Mouse (Mus musculus) neutrophil, adult 5-6 weeks (primary cell): ENCODE measurements around the gene Nup85. TPM values are rescaled to one million over a fixed set of nuclear protein-coding genes. Genes with fewer than 3 reads are reported as not detected.

ENCODE experiments used
- ATAC-seq: fragments of 151-379, 151-347 bp; 2 replicates; pipeline ENCODE4 v1.8.0; 2017; ENCODE audit warnings: mild to moderate bottlenecking, moderate TSS enrichment; ENCODE audit not compliant: insufficient number of reproducible peaks, poor library complexity, low FRiP score, severe bottlenecking; ENCODE audit errors: extremely low read depth
- total RNA-seq: library from RNA; stranded (forward); fragments of 200-1000 nt; gene quantifications from 2 replicates; pipeline ENCODE4 v1.2.3, GENCODE M21; 2017

The Nup85 gene
- total RNA-seq, 1 experiment from 2014 or later = 71.0 TPM

DNA sequence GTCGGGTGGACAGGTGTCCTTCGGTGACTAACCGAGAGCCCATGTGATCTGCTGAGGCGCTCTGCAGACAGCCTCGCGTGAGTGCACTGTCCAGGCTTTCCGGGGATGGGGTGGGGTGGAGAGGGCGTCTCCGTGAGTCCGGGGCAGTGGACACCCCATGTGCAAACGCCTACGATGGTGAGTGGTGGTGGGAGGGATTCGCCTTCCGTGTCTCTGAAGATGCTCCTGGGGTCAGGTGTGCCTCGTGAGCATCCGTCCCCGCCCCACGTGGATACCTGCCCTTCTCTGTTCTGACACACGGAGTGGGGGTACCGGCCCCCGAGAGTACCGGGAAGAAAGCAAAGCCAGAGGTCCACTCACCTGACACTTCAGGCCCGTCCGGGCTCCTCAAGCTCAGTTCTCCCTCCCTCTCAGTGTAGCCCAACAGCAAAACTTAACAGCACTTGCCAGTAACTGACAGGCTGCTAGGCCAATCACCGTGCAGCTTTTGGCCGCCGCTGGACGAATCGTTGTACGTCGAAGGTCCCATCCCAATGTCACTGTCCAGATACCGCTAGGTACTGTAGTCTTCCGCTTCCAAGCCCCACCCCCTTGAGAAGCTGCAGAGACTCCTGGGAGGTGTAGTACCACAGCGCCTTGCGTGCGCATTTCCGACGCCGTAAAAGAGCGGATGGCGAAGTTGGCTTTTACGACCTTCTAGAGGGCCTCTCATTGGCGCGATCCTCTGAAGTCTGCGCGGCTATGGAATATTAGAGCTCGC, 63.7 kb downstream of the Nup85 start, which contains the start of gene Slc25a19:
Gene Slc25a19 (minus strand): TSS at position 591 of the 760 bp plus-strand sequence.
- peak; percentile 91 for ATAC-seq

DNA sequence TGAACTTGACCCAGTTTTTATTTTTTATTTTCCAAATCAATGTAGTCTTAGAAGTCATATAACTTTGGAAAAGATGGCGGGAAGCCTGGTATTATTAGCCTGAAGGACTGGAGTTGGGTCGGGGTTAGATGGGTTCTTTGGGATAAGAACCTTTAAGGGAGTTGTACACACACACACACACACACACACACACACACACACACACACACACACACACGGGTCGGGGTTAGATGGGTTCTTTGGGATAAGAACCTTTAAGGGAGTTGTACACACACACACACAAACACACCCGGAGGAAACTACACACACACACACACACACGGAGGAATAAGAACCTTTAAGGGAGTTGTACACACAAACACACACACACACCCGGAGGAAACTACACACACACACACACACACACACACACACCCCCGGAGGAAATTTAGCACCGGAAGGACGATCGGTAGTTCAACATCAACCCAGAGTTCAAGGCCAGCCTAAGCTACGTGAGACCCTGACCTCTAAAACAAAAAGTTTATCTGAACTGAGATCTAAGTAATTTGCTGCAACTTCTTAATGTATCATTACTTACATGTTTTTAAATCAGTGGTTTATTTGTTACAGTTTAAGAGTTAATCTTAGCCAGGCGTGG, 64.3 kb downstream of the Nup85 start:
- no peak for ATAC-seq

DNA sequence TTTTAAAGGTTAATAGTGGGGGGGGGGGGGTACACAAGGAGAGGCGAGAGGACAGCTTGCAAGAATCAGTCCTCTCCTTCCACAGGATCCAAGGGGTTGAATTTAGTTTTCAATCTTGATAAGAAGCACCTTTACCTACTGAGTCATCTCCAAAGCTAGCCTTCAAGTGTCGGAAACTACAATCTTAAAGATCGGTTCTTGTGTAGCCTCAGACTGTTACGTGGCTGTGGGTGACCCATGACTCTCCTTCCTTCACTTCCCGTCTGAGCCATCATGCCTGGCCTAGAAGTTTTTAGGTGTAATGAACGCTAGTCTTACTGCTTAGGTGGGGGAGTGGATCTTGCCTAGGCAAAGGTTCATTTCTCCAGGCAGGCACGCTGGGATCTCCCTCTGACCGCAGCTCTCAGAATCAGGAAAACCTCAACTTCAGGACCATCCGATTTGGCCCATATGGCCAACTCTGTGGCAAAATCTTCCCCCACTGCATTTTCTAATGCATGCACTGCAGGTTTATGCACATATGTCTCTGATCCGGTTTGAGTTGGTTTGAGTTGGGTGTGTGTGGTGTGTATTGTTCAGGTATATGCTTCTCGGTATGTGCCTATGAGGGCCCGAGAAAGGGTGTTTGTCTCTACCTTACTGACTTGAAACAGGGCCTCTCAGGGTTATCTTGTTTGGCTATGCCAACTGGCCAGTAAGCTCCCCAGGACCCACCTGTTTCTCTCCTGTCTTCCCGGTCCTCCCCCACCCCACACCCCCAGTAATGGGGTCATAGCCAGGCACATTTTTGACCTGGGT, 65.7 kb downstream of the Nup85 start:
- no peak for ATAC-seq

DNA sequence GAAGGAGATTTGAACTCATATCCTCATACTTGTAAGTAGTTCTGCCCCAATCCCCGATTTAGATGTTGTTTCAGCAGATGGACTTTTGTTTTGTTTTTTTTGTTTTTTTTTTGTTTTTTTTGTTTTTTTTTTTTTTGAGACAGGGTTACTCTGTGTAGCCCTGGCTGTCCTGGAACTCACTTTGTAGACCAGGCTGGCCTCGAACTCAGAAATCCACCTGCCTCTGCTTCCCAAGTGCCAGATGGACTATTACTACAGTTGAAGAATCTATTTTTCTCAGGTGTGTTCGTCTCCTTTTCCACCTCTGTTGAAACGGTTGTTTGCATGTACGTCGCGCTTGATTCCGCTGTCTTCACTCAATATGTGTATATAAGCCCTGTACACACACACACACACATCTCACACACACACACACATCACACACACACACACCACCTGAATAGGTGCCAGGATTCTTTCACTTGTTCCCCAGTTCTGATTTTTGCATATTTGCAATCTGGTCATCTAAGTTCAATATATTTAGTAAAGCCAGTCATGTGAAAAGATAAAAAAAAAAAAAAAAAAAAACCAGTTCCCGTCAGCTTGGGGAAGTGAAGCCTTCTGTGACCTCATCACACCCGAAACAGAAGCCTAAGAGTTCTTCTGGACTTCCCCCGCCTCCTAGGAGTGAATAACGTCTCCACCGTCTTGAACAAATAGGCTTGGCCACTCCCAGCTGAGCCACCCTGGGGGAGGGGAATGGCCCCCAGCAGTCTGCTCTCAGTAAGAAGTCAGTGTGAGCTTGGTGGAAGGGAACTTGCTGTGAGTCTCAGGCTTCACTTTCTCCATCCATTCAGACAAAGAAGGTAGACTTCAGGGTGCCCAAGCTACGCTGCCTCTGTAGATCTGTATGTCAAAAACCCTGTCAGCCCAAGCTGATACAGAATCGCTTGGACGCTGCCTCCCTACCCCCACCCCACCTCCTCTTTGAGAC, 66.6 kb downstream of the Nup85 start:
- peak; percentile 74 for ATAC-seq

DNA sequence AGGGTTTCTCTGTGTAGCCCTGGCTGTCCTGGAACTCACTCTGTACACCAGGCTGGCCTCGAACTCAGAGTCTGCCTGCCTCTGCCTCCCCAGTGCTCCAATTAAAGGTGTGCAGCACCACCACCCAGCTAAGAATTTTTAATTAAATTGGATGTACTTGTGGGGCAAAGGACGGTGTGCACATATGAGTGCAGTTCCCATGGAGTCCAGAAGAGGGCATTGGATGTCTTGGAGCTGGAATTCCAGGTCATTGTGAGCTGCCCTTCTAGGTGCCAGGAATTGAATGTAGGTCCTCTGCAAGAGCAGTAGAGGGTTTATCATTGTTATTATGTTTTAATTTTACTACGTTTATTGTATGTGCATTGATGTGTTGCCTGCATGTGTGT, 67.3 kb downstream of the Nup85 start:
- no peak for ATAC-seq

DNA sequence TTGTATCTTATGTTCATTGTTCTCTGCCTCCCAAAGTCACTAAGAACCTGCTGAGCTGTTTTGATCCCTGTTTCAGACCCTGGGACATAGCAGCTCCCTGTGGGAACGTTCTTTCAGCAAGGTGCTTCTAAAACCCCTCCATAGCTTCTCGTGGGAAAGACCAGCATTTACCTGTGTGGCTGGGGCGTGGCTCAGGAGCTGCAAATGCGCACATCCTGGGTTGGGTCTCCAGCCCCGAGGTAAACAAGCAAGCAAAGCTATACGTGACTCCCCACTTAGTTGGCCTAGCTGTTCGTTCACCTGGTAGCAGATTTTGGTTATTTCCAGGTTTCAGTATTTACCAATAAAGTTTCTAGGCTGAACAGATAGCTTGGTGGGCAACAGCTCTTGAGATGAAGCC, 68.0 kb downstream of the Nup85 start:
- ATAC-seq = no peak

DNA sequence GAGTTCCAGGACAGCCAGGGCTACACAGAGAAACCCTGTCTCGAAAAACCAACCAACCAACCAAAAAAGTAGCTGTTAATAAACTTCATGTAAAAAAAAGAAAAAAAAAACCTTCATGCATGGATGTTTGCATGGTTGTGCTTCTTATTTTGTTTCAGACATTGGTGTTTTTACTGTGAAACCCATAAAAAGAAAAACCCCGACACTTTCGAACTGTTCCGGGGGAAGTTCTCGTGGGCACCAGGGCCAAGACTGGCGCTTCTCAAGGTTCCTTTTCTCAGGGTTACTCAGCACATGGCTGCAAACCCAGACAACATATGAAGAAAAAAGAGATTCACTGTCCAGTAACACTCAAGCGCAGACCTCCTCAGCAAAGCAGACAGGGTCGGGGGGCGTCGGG, 68.6 kb downstream of the Nup85 start:
- no peak for ATAC-seq

Other genes starting within 250 kb of the Nup85 start
- not detected in 2 replicates for gene Ush1g, start 242.4 kb upstream of the Nup85 start, total RNA-seq
- gene Otop3, start 229.7 kb upstream of the Nup85 start, total RNA-seq = not detected in 2 replicates
- 1.6 and 2.4 TPM in 2 replicates for gene Hid1, start 196.7 kb upstream of the Nup85 start, total RNA-seq
- gene Cdr2l, start 182.5 kb upstream of the Nup85 start, total RNA-seq = 0.12 TPM in 2 replicates
- gene Mrpl58, start 160.7 kb upstream of the Nup85 start, total RNA-seq = 27.7 and 30.4 TPM in 2 replicates
- 265 and 277 TPM in 2 replicates for gene Atp5h, start 144.5 kb upstream of the Nup85 start, total RNA-seq
- gene Kctd2, start 144.3 kb upstream of the Nup85 start, total RNA-seq = 22.1 and 24.2 TPM in 2 replicates
- not detected in 2 replicates for gene Trim80, start 123.9 kb upstream of the Nup85 start, total RNA-seq
- 0.35 and 1.6 TPM in 2 replicates for gene Slc16a5, start 102.0 kb upstream of the Nup85 start, total RNA-seq
- gene Armc7, start 88.8 kb upstream of the Nup85 start, total RNA-seq = 46.5 and 52.8 TPM in 2 replicates
- 98.5 and 107 TPM in 2 replicates for gene Nt5c, start 72.6 kb upstream of the Nup85 start, total RNA-seq
- gene Jpt1, start 50.0 kb upstream of the Nup85 start, total RNA-seq = 123 and 147 TPM in 2 replicates
- gene Sumo2, start 28.2 kb upstream of the Nup85 start, total RNA-seq = 210 and 228 TPM in 2 replicates
- 23.5 and 27.0 TPM in 2 replicates for gene Mrps7, start 39.5 kb downstream of the Nup85 start, total RNA-seq
- gene Gga3, start 39.6 kb downstream of the Nup85 start, total RNA-seq = 63.1 and 82.1 TPM in 2 replicates
- gene Mif4gd, start 48.5 kb downstream of the Nup85 start, total RNA-seq = 167 and 177 TPM in 2 replicates
- 51.0 and 53.3 TPM in 2 replicates for gene Slc25a19, start 63.9 kb downstream of the Nup85 start, total RNA-seq
- gene Grb2, start 144.2 kb downstream of the Nup85 start, total RNA-seq = 59.5 and 71.5 TPM in 2 replicates
- gene Tmem94, start 201.0 kb downstream of the Nup85 start, total RNA-seq = 17.1 and 19.8 TPM in 2 replicates
- gene Caskin2, start 249.2 kb downstream of the Nup85 start, total RNA-seq = 2.3 and 4.5 TPM in 2 replicates